Mouse (Mus musculus) embryonic facial prominence, embryonic 11.5 days (tissue): ENCODE results near the gene Siah3. TPM values are rescaled to one million over a fixed set of nuclear protein-coding genes. Genes with fewer than 3 reads are reported as not detected.

Experiments used
- ATAC-seq: fragments of 200-750 bp; cut with Nextera tagmentation; replicated peaks from 2 replicates; pipeline ENCODE4 v1.8.0; 2017; ENCODE audit warnings: low read depth; ENCODE audit not compliant: insufficient number of reproducible peaks, low FRiP score, low TSS enrichment
- DNase-seq: peaks from one replicate; pipeline ENCODE4 v3.0.0-alpha.2; 2015; ENCODE audit warnings: low spot score
- H3K27ac ChIP-seq: fragments of 300-500 bp; sonication (generic); replicated peaks from 2 replicates; pipeline ENCODE4 v1.5.1; 2014; ENCODE audit warnings: mild to moderate bottlenecking, low read depth, low read length, control low read depth
- H3K27me3 ChIP-seq: fragments of 300-500 bp; sonication (generic); 2 replicates; pipeline ENCODE4 v1.6.1; 2014; ENCODE audit warnings: mild to moderate bottlenecking, low read length, moderate library complexity, mixed read lengths; ENCODE audit not compliant: control insufficient read depth, insufficient read depth
- H3K36me3 ChIP-seq: fragments of 300-500 bp; sonication (generic); replicated peaks from 2 replicates; pipeline ENCODE4 v1.6.1; 2014; ENCODE audit warnings: low read depth, mild to moderate bottlenecking, low read length, moderate library complexity, mixed read lengths; ENCODE audit not compliant: control insufficient read depth, insufficient read depth
- H3K4me1 ChIP-seq: fragments of 300-500 bp; sonication (generic); 2 replicates; pipeline ENCODE4 v1.6.1; 2014; ENCODE audit warnings: low read length, mixed read lengths; ENCODE audit not compliant: control insufficient read depth, insufficient read depth
- H3K4me2 ChIP-seq: fragments of 300-500 bp; sonication (generic); 2 replicates; pipeline ENCODE4 v1.6.1; 2014; ENCODE audit warnings: low read depth, mild to moderate bottlenecking, control low read depth, low read length, moderate library complexity
- H3K4me3 ChIP-seq: fragments of 300-500 bp; sonication (generic); 2 replicates; pipeline ENCODE4 v1.5.1; 2014; ENCODE audit warnings: low read depth, low read length, control low read depth
- H3K9ac ChIP-seq: fragments of 300-500 bp; sonication (generic); replicated peaks from 2 replicates; pipeline ENCODE4 v1.6.1; 2014; ENCODE audit warnings: mild to moderate bottlenecking, control low read depth, low read length
- H3K9me3 ChIP-seq: fragments of 300-500 bp; sonication (generic); replicated peaks from 2 replicates; pipeline ENCODE4 v1.6.1; 2016; ENCODE audit warnings: mild to moderate bottlenecking, low read length, inconsistent platforms, mixed read lengths; ENCODE audit not compliant: control insufficient read depth
- WGBS: fragments of 180-500 bp; shearing (Covaris S2); extraction: QIAGEN DNeasy Blood & Tissue Kit; methylation state at CpG from one replicate; pipeline ENCODE4 v1.1.7; 2014; 5-methylcytosine and 5-hydroxymethylcytosine counted together
- polyA plus RNA-seq: library from polyadenylated mRNA; unstranded; fragments of >200 nt; fragmentation: Nextera tagmentation; extraction: Ambion mirVana; gene quantifications from 2 replicates; pipeline ENCODE4 v1.2.1, GENCODE M21; 2014

Siah3 gene
- polyA plus RNA-seq, 1 experiment from 2014 or later: 0.50 TPM

DNA sequence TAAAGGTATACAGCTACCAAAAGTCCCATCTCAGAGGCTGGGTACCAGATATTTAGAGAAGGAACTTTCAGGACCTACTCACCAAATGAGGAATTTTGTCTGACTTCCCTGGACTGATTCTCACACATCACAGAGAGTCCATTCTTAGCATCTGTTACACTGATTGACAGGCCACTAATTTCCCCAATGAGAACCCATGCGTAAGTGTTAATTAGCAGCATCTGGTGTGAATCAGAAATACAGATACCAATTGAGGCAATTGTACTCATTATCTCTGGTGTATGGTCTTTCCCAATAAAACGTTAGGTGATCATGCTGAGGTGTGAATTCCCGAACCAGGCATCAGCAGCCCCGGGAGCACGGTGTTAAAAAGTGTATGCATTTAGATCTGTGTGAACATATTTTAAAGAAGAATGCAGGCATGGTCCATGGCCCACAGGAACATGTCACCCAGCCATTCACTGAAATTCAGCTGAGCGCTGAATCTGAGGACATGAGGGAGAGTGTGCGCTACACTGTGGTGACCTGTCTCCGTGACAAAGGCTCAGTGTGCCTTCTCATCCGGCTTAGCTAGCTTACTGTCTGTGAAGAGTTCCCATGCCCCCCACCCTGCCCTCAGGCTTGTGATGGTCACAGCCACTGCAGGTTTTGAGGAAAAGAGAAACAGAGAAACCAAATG lies 61.3 kb downstream of the Siah3 start:
- WGBS: 53% methylated on average over 9 of the region's 9 CpGs
- Histone ChIP-seq H3K9ac (no peak overlapping the region), H3K27me3 (no peaks in the 10 kb centered on the region), H3K27ac (no peak overlapping the region), H3K4me1 (no peaks in the 10 kb centered on the region), H3K4me2 (no peak overlapping the region), H3K4me3 (no peak overlapping the region), H3K36me3 (no peaks in the 10 kb centered on the region), H3K9me3 (no peaks in the 10 kb centered on the region)
- no peak for DNase-seq
- ATAC-seq: no peak

DNA sequence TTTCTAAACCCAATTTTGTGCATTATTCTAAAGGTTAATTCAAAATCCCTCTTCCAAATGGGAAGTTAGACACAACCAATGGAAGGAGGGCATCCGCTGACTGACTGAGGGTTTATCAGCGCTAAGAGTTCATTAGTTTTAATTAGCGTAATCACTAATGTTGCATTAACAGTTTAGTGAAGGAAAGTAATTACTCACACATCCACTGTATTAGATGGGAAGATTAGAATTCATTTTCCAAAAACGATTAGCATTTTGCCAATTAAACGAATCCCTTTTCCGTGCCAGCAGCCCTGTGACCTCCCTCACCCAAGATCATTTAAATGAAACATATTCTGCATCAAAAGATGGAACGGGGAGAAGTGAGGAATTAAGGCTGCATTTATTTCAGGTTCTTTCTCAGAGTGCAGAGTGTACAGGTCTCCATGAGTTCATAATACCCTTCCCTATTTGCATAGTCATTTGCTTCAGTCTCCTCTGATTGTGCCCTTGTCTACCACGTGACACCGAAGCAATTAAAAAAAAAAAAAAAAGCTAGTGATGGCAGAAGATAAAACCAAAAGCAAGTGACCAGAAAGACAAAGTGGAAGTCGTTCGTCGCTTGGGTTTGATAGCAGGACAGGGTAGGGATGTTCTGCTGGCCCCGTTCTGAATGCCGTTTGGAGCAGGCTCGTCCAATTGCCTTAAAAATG lies 62.6 kb downstream of the Siah3 start:
- ATAC-seq: no peak

DNA sequence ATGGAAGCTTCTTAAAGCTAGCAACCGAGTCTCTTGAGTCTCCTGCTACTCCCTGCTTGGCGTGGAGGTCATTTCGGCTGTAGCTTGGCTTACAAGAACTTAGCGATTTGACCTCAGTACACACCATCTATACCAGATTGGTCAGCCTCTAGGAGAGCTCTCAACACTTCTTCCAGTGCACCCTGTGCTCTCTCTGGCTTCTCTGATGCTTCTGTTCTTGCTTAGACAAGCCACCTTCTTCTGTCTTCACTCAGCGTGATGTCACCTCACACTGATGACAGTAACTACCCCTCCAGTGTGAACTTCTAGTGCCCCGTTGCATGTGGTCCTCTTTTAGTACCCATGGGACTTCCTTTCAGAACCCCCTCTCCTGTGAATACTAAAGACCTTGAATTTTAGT lies 63.1 kb downstream of the Siah3 start:
- DNase-seq (no peak), ATAC-seq (no peak)
- no peak overlapping the region for H3K4me2 ChIP-seq
- no peak overlapping the region for H3K9ac ChIP-seq
- no peaks in the 10 kb centered on the region for H3K27me3 ChIP-seq
- no peaks in the 10 kb centered on the region for H3K36me3 ChIP-seq
- WGBS: 80% methylated on average over 6 of the region's 6 CpGs
- no peaks in the 10 kb centered on the region for H3K9me3 ChIP-seq
- no peaks in the 10 kb centered on the region for H3K4me1 ChIP-seq
- no peak overlapping the region for H3K4me3 ChIP-seq
- no peak overlapping the region for H3K27ac ChIP-seq

More for the DNA sequence above, 62.6 kb downstream of the Siah3 start:
- no peak overlapping the region for H3K4me2 ChIP-seq
- WGBS: 89% methylated on average over 15 of the region's 15 CpGs
- H3K4me3 ChIP-seq: no peak overlapping the region
- no peak overlapping the region for H3K9ac ChIP-seq
- H3K27me3 ChIP-seq: no peaks in the 10 kb centered on the region
- no peaks in the 10 kb centered on the region for H3K36me3 ChIP-seq
- no peak for DNase-seq
- H3K4me1 ChIP-seq: no peaks in the 10 kb centered on the region
- H3K9me3 ChIP-seq: no peaks in the 10 kb centered on the region
- no peak overlapping the region for H3K27ac ChIP-seq

DNA sequence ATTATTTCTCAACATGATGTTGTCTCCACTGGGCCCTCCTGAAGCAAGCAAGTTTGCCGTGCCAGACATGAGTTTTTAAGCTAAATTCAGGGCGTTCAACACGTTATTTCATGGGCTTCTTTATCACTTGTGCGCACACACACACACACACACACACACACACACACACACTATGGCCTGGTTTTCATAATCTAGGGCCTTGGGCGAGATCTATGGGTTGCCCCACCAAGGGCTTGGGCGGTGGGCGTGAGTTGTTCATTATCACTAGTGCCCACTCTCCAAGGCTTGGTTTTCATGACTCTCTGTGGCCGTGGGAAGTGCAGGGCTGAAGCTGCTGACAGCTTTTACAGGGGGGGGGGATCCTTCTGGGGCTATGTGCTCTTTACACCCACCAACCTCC lies 63.9 kb downstream of the Siah3 start:
- Histone ChIP-seq H3K27me3 (no peaks in the 10 kb centered on the region), H3K36me3 (no peaks in the 10 kb centered on the region), H3K27ac (no peak overlapping the region), H3K4me1 (no peaks in the 10 kb centered on the region), H3K4me3 (no peak overlapping the region), H3K9ac (no peak overlapping the region), H3K4me2 (no peak overlapping the region), H3K9me3 (no peaks in the 10 kb centered on the region)
- WGBS: 88% methylated on average over 8 of the region's 8 CpGs
- ATAC-seq (no peak), DNase-seq (no peak)

DNA sequence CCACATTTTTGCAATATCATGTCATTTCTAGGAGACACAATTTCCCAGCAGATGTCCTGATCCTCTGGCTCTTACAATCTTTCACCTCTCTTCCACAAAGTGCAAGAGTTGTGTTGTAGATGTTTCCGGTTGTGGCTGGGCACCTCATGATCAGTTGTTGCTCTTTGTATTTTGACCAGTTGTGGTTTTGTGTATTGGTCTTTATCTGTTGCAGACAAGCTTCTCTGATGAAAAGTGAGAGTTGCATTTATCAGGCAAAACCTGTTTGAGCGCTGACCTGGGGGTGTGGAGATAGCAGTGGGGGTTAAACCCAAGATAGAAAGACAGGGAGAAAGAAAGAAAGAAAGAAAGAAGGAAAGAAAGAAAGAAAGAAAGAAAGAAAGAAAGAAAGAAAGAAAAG lies 68.9 kb downstream of the Siah3 start:
- Histone ChIP-seq H3K36me3 (no peaks in the 10 kb centered on the region), H3K27me3 (no peaks in the 10 kb centered on the region), H3K4me2 (no peak overlapping the region), H3K27ac (no peak overlapping the region), H3K4me3 (no peak overlapping the region), H3K9ac (no peak overlapping the region), H3K4me1 (no peaks in the 10 kb centered on the region), H3K9me3 (no peaks in the 10 kb centered on the region)
- no peak for ATAC-seq
- 86% methylated on average over 2 of the region's 2 CpGs for WGBS
- no peak for DNase-seq

DNA sequence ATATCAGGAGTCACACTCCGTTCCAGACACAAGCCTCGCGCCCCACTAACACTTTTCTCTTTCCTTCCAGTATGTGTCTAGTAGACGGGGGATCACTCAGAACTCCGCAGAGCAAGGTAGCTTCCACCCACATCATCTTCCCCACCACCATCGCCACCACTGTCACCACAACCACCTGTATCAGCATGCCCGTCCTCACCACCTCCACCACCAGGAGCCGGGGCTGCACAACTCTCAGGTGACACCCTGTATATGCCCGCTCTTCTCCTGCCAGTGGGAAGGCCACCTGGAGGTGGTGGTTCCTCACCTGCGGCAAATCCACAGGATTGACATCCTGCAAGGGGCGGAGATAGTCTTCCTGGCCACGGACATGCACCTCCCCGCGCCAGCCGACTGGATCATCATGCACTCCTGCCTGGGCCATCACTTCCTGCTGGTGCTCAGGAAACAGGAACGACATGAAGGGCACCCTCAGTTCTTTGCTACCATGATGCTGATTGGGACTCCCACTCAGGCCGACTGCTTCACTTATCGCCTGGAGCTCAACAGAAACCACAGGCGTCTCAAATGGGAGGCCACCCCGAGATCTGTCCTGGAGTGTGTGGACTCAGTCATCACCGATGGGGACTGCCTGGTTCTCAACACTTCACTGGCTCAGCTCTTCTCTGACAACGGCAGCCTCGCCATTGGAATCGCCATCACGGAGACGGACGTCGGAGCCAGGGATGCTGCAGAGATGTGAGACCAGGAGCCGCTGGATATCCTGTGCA lies 69.8 kb downstream of the Siah3 start:
- no peak for ATAC-seq
- H3K36me3 ChIP-seq: no peaks in the 10 kb centered on the region
- no peak overlapping the region for H3K4me3 ChIP-seq
- H3K4me1 ChIP-seq: no peaks in the 10 kb centered on the region
- H3K27ac ChIP-seq: no peak overlapping the region
- H3K9ac ChIP-seq: no peak overlapping the region; the same call in 1 of the 2 replicates
- no peak overlapping the region for H3K4me2 ChIP-seq
- H3K27me3 ChIP-seq: no peaks in the 10 kb centered on the region
- no peaks in the 10 kb centered on the region for H3K9me3 ChIP-seq
- DNase-seq: no peak
- WGBS: 87% methylated on average over 29 of the region's 29 CpGs

DNA sequence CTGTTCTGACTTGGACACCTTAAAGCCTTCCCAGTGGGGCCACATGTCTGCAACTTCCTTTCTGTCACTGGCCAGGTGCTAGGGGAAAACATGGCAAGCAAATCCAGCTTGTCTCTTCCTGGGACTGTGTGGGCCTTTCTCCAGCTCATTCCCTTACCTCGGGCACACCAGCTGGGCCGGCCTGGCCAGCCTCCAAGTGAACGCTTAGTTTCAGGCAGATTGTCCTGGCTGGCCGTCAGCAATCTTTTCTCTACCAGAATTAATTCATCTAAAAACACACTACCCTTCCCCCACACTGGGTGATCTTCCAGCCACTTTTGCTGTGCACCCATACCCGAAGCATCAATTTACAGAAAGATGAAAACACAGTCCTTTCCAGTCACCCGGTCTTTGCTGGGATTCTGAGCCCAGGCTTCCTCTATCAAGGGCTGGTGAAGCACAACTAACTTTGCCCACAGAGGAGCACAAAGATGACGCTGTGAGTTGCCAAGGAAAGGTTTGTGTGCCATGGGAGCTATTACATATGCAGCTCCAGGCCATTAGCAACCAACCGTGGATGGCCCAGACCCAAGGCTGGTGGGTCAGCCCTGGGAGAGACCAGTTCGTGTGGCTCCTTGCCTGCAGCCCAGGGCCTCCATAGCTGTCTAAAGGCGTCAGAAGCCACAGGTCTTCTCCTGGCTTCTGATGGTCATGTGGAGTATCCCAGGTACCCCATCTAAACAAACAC lies 71.8 kb downstream of the Siah3 start:
- 75% methylated on average over 10 of the region's 10 CpGs for WGBS
- no peaks in the 10 kb centered on the region for H3K36me3 ChIP-seq
- DNase-seq (no peak), ATAC-seq (no peak)
- no peak overlapping the region for H3K4me2 ChIP-seq
- no peak overlapping the region for H3K27ac ChIP-seq
- no peaks in the 10 kb centered on the region for H3K9me3 ChIP-seq
- no peak overlapping the region for H3K9ac ChIP-seq
- H3K27me3 ChIP-seq: no peaks in the 10 kb centered on the region
- no peaks in the 10 kb centered on the region for H3K4me1 ChIP-seq
- H3K4me3 ChIP-seq: no peak overlapping the region
